Mouse (Mus musculus) spleen, postnatal 14 days (tissue): ENCODE data around the gene Mid1.

Experiments used
- DNase-seq, 2 experiments: peaks; one replicate each; pipeline ENCODE4 v3.0.0; 2021 to 2022; ENCODE audit warnings: low spot score in 2 of 2

Mid1 gene

GRCm38 (mm10) chrX:169811783-169812182 is 126.8 kb downstream of the Mid1 start:
- no peak for DNase-seq

GRCm38 (mm10) chrX:169813673-169814072 is 128.7 kb downstream of the Mid1 start:
- DNase-seq: no peak

- DNase-seq: no peak
Observed at GRCm38 (mm10) chrX:169826947-169827346, 141.9 kb downstream of the Mid1 start.

GRCm38 (mm10) chrX:169827720-169828119 is 142.7 kb downstream of the Mid1 start:
- no peak for DNase-seq

- DNase-seq: no peak
Observed at GRCm38 (mm10) chrX:169828136-169828535, 143.1 kb downstream of the Mid1 start.

- no peak for DNase-seq
Observed at GRCm38 (mm10) chrX:169830052-169830451, 145.1 kb downstream of the Mid1 start.

- DNase-seq: no peak
Observed at GRCm38 (mm10) chrX:169837947-169838649, 153.1 kb downstream of the Mid1 start.

- DNase-seq: no peak
Observed at GRCm38 (mm10) chrX:169838650-169838971, 153.6 kb downstream of the Mid1 start.

GRCm38 (mm10) chrX:169843267-169843666 is 158.3 kb downstream of the Mid1 start:
- no peak for DNase-seq

GRCm38 (mm10) chrX:169844150-169844772 is 159.3 kb downstream of the Mid1 start:
- DNase-seq: no peak

- no peak for DNase-seq
Observed at GRCm38 (mm10) chrX:169846187-169846586, 161.2 kb downstream of the Mid1 start.

- no peak for DNase-seq
Observed at GRCm38 (mm10) chrX:169861194-169861720, 176.3 kb downstream of the Mid1 start.

GRCm38 (mm10) chrX:169862440-169862839 is 177.4 kb downstream of the Mid1 start:
- DNase-seq: no peak

- no peak for DNase-seq
Observed at GRCm38 (mm10) chrX:169862848-169863247, 177.8 kb downstream of the Mid1 start.

GRCm38 (mm10) chrX:169863841-169864240 is 178.8 kb downstream of the Mid1 start:
- no peak for DNase-seq

- DNase-seq: no peak
Observed at GRCm38 (mm10) chrX:169868223-169868622, 183.2 kb downstream of the Mid1 start.

- DNase-seq: no peak
Observed at GRCm38 (mm10) chrX:169874475-169874874, 189.5 kb downstream of the Mid1 start.

GRCm38 (mm10) chrX:169879481-169880362 is 194.7 kb downstream of the Mid1 start:
- DNase-seq: no peak

- no peak for DNase-seq
Observed at GRCm38 (mm10) chrX:169880363-169880711, 195.3 kb downstream of the Mid1 start.

- DNase-seq: no peak
Observed at GRCm38 (mm10) chrX:169880826-169881225, 195.8 kb downstream of the Mid1 start.

- no peak for DNase-seq
Observed at GRCm38 (mm10) chrX:169881253-169882219, 196.5 kb downstream of the Mid1 start.
